Mouse (Mus musculus) induced T-regulatory cell, adult 2 months (primary cell): Measurements from ENCODE around the gene Fpgt.

ENCODE experiments used
- DNase-seq: peaks from one replicate; pipeline ENCODE4 v3.0.0-alpha.2; 2012; ENCODE audit warnings: low read depth

Fpgt gene

DNA sequence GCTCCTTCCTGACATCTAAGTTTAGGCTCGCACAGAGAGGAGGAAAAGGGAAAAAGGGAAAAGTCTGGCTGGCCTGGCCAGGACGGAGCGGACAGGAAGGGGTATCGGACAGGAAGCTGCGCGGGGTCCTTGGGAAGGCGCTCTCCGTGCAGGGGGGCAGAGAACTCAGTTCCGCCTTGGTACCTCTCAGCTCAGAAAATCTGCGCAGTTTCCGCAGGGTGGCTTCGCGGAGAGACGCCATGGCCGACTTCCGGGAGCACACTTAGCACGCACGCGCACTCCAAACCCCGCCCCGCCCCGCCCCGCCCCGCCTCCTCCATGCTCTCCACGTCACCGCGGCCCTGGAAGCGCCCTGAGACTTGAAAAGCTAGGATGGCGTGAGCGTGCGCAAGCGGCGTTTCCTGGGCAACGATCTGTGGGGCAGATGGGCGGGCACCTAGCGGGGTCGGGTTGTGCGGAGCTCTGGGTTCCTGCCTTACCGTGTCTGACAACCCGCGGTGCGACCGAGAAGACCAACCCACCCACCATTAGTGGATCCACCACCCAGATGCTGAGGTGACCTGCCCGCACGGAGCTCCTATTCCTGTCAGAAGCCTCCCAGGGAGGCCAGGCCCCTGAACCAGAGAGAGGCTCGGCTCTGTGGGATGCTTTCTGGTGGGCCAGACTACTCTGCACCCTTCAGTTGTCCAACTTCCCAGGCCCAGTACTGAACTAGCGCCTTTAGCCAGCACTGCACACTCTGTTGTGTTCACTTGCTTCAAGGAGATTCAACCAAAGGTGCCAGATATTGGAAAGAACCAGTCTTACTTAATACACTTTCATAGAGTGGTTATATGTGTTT is at the start of gene Fpgt, which contains the start of gene Lrriq3:
Gene Fpgt (minus strand): TSS at position 288 of the 841 bp plus-strand sequence.
Gene Lrriq3 (plus strand): TSS at position 319 of the 841 bp plus-strand sequence.
- DNase-seq, result peak; percentile 93

DNA sequence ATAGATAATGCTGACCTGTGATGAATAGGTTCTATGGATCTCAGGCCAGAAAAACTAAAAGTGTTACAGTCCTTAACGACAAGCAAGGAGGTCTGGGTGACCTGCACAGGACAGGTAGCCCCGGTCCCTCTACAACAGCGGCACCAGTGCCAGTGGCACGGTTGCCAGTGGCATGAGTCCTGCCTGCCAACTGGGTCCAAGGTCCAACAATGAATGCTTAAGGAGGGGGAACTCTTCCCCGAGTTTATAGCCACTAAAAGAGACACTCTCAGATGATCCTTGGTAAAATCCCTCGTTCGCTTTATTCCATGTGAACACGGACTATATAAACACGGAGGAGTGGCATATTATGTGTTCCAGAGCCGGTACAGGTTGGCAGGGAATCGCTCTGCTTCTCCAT is 47.8 kb upstream of the Fpgt start:
- DNase-seq, result no peak

DNA sequence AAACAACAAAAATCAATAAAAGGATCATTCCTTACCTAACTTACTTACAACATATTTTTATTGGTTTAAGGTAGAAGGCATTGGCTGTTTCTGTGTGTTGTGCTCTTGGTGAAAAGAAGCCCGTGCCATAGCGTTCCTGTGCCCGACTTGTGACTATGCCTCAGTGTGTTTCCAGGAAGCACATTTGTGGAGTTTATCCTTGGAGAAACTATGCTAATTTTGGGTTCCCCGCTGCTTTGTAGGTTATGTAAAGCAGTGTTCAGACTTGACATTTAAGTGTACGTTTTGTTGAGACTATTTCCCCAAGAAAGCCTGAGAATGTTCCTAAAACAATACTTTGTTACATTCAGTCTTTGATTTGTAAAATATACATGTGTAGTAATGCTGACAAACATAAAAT is 44.5 kb upstream of the Fpgt start:
- DNase-seq, result no peak

DNA sequence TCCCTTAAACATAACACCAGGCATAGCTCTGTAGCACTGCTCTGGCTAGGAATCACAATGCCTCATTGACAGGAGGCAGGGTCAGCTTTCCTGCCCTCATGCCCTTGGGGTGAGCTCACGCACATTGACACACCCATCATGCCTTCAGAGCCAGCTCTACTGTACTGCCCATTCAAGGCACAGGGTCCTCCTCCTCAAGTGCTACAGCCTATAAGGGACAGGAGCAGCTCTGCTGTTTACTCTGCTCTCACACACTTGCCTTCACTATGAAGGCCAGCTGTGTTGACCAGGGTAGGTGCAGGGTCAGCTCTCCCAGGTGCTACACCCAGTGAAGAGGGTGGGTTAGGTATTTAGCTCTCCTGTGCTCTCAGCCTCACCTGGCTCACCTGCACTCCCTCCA is 12.8 kb upstream of the Fpgt start:
- no peak for DNase-seq

DNA sequence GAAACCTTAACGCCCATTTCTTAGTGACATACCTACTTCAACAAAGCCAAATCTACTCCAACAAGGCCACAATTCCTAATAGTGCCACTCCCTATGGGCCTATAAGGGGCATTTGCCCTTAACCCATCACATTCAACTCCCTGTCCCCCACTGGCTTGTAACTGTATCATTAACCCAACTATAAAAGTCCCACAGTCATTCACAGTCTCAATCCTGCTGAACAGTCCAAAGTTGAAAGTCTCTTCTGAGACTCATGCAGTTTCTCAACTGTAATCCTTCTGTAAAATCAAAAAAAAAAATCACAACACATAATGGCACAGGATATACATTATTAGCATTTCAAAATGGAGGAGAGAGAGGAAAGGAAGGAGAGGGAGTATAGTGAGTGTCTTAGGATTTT is 6.1 kb upstream of the Fpgt start:
- no peak for DNase-seq

DNA sequence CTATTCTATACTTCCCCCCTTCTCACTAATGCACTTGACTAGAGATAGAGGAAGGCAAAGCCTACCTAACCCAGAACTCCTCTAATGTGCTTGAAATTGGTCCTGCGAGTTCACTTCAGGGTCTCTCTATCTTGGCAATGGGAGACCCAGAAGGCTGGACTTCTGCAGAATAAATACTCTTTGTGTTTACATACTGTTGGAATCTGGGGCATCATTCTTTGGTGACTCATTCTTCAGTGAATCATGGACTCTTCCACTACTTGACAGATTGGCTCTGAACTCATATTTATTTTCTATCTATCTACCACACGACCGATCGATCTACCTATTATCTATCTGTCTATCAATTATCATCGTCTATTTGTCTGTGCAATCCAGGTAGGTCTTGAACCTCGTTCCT is 1.1 kb downstream of the Fpgt start:
- DNase-seq, result no peak

DNA sequence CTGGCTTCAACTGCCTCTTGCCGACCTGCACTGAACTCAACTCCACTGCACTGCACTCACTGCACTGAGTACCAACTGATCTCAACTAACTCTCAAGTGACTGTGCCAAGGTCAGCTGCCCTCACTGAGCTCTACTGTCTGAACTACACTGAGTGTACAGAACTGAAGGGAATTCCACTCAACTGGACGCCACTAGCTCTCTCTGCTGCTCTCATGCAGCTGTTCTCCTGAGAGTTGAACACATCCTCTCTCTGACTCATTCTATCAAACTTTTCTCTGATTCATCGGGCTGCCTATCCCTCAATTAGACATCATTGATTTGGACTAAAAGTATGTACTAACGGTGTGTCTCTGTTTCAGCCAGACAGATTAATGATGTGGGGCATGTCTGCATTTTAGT is 15.3 kb downstream of the Fpgt start:
- no peak for DNase-seq

DNA sequence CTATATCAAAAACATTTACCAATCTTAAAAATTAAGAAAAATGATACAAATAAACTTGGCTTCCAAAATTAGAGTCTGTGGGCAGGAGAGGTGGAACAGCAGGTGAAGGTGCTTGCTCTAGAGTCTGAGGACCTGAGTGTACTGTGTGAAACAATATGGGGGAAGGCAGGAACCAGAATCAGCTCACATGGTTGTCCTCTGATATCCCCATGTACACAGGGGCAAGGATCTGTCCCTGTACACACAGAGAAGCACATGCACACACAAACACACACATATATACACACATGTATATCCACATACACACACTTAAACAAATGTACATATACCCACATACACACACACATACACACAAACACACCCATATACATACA is 33.8 kb downstream of the Fpgt start:
- no peak for DNase-seq

DNA sequence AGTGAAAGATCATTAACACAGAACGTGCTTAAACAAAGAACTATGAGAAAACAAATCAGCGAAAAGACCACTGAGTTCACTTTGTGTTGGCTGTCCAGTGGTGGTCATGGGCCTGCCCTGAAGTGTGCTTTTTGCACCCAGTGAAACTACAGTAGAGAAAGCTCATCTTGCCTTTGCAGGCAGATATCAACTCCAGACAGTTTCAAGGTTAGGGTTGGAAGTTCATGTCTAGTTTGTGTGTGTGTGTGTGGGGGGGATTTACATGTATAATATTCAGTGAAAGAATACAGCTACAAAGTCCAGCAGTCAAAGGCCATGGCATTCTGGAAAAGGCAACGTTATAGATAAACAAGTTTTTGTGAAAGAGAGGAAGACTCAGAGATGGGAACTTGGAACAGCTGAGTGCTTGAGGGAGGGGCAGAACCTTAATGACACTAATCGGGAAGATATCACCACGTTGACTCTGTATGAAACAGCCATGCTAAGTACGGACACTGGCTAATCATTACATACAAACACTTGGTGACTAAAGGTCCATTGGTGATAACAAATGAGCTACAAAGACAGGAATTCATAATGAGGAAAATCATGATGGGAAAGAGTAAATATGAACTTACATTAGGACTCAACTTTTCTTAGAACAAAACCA is 34.3 kb downstream of the Fpgt start:
- DNase-seq, result no peak

DNA sequence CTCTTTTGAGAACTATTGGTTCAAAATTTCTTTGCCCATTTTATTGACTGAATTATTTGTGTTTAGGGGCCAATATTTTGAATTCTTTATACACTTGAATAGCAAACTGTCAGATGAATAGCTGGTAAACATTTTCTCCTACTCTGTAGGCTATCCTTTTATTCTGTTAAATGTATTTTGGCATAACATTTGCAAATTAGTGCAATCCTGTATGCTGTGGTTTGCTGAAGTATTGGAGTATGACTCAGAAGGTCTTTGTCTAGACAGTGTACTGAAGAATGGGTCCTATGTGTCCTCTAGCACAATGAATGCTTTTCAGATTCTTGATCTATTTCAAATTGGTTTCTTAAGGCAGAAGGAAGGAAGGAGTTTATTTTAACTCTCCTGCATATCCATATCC is 35.6 kb downstream of the Fpgt start:
- no peak for DNase-seq

DNA sequence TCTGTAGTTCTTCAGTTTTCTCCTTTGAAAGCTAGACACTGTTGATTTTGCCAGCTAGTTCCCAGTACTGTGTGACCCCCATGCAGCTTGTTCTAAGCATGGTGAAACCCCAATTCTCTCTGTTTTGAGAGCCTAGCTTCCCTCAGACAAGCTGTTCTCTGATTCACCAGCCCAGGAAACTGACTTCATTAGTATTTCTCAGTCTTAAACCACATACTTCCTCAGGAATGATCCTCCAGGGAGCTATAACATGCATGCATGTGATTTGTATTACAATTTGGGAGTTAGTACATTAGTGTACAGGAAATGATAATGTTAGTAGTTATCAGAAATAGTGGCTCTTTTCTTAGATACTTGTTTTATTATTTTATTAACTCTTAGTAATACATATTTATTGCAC is 36.6 kb downstream of the Fpgt start:
- no peak for DNase-seq

DNA sequence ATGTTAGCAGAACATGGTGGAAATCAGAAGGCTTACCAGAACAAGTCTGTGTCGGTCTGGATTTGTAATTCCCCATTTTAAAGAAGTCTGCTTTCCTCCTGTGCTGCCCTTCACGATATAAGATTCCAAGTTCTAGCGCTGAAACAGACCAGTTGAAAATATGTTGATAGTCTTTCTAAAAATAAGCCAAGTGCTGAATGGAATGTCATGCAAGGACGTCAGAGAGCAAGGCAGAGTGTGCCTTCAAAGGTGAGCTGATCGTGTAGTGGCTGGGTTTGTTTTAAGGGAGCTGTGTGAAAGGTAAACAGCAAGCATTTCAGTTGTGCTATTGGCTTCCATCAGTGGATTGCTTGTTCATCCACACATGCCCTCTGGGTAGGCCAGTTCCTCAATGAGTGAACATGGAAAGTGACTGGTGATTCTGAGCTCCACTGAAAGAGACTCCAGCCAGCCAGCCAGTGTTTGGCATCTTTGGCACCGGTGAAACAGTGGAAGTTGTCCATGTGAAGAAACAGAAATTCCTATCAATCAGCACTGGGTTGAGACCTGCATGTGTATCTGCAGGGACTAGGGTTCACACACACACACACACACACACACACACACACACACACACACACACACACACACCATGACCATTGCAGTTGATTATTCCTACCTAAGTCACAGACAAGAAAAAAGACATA is 37.8 kb downstream of the Fpgt start, which contains the start of gene Tnni3k:
Gene Tnni3k (minus strand): TSS at position 177 of the 686 bp plus-strand sequence.
- no peak for DNase-seq

DNA sequence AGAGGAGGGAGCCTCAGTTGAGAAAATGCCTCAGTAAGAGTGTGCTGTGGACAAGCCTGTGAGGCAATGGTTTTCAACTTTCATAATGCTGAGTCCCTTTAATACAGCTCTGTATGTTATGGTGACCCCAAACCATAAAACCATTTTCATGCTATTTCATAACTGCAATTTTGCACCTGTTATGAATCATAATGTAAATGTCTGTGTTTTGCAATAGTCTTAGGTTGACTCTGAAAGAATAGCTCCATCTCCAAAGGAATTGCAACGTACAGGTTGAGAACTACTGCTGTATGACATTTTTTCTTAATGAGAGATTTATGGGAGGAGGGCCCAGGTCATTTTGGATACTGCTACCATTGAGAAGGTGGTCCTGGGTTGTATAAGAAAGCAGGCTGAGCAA is 40.0 kb downstream of the Fpgt start:
- DNase-seq, result no peak

DNA sequence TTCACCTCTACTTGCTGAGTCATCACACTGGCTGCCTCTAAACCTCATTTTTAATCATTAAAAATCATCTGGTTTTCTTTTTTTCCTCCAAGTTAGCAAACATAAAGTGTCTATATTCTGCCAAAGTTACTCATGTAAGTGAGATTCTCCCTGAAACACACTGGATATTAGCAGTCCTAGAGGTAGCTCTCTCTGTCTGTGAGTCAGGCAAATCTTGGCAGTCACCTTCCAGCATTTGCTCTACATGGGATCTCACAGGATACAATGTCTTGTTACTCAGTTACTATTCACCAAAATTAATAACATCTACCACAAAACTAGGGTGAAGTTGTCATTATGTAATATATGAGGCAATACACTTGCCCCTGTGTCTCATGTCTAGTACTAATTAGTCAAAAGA is 41.2 kb downstream of the Fpgt start:
- DNase-seq, result no peak

DNA sequence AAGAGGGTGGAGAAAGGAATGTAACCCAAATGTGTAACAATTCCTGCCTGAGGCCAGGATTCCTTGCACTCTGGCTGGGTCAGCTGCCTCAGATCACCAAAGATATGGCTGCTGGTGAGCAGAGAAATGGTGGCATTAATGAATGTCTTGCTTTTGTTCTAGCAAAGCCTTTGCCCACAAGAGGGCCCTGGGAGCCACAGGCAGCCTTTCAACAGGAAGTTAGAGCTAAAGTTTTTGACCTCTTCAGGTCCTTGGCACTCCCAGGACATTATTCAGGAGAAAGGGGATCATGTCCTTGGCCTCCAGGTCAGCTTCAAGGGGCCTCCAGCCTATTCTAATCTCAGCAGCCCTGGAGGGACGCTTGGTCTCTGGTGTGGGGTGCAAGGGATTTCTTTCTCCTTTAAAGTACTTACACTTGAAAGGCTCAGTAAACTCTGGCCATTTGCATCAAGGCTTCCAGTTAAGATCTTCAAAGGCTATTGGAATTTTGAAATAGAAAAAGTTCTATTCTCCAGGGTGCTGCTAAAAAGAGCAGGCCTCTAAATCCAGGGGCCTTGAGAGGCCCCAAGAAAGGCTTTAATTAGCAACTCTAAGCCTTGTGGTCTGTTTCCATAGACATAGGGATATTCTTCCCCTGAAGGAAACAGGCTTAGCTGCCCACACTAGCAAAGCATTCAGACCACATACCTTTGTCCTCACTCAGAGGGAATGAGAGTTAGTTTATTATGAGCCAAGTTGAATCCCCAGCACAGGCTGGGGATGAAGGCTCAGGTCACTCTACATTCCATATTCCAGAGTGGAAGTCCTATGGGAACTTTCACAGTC is 54.0 kb downstream of the Fpgt start:
- no peak for DNase-seq
